Mouse (Mus musculus): Measurements from ENCODE around the gene Chst11.

Chst11 gene

DNA sequence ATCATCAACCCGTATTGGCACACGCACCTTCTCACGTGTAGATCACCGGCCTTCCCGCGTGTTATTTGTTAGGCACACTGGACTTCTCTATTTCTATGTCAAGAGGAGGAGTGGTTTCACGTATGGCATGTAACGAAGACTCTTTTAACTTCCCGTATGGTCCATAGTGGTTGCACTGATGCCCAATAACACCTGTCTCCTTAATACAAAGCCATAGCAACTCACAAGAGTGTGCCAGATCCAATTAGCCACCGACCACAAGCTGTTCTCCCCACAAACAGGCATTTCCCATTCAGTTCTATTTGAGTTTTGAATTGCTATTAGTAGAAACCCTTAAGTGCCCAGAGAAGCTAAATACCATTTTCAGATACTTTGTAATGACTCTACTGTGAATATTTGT, 234.9 kb downstream of the Chst11 start:
- DNase-seq = no peak

GRCm38 (mm10) chr10:83220847-83221246, 235.5 kb downstream of the Chst11 start:
- no peak for DNase-seq

DNA sequence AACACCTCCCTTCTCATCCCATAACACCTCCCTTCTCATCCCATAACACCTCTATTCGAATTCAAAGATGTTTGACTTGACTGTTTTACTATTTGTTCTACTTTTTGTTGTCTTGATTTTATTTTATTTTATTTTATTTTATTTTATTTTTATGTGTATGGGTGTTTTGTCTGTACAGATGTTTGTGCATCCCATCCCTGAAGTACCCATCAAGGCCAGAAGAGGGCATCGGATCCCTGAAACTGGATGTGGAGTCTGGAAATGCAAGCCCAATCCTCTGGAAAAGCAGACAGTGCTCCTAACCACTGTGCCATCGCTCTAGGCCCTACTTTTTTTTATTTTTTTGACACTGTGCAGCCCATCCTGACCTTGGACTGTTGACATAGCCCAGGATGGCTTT, 239.7 kb downstream of the Chst11 start:
- peak; percentile 11 to 58 for DNase-seq

DNA sequence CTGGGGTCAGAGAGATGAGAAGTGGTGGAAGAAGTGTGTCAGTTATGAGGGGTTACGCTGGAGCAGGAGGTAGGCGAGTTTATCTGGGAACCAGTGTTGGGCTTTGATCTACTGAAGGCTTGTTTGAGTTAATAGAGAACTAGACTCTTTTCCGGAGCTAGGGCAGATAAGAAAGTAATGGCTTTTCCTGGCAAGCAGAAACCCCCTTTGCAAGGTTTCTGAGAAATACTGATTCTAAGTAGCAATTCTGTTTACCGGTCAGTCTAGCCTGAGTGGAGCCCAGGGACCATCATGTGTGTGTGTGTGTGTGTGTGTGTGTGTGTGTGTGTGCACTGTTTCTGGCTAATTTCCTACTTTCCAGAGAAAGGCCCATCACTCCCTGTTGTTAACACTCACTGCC, 243.3 kb downstream of the Chst11 start:
- no peak for DNase-seq

DNA sequence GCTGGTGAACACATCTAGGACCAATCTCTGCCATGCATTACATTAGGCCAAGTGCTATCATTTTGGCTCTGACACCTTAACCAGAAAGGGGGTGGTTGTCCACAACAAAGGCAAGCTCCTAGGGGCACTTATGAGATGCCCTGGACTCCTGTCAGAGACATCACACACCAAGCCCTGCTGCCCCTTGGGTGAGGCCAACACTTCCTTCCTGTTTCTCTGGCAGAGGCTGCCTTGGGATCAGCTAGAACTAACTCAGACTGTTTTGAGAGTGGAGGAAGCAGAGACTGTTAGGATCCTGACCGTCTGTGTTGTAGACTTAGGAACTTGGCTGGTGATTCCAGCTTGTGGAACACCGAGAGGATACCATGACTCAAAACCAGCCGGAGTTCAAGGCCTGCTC, 248.7 kb downstream of the Chst11 start:
- DNase-seq = no peak

DNA sequence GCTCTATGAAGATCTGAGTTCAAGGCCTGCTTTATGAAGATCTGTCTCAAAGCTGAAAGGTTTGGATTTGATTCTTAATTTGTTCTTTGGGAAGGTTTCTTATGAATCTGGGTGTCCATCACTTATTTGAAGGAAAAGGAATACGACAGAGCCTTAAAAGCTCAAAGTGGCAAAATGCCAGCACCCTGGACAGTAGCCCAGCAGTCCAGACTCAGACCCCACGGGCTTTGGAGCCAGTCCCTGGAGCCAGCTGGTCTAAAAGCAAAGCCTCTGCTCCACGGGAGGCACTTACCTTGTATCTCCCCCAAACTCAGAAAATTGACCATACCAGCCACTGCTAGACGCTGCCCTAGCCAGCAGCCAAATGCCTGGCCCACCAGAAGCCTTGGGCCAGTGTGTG, 249.1 kb downstream of the Chst11 start:
- DNase-seq = peak in 1 of 2 experiments; percentile 10

GRCm38 (mm10) chr10:83242106-83242686, 256.9 kb downstream of the Chst11 start:
- DNase-seq = no peak

DNA sequence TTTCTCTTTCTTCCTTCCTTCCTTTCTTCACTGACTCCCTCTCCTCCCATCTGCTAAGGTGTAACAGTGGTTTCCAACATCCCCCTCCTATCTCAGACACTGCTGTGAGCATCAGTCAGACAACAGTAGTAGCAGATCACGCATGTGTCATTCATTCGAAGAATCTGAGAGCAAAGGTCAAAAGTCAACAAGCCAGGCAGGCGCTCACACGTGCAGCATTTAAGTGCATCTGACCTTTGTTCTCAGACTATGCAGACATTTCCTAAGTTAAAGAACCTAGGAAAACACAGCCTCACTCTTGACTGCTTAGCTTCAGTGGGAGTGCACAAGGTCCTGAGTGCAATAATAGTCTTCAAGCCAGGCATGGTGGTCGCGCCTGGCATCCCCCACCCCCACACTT, 258.8 kb downstream of the Chst11 start:
- DNase-seq = peak; percentile 42 to 52

Measured in kidney, postnatal 36 days (tissue).